Mouse (Mus musculus) CH12F3 (cell line): Measurements from ENCODE around the gene Otor.

Experiments
- in situ Hi-C: fragments of 300-500 bp; cut with MboI; formaldehyde crosslinking; loops from 2 replicates; pipeline ENCODE4 v1.14.3; 2020; ENCODE audit warnings: low sequenced_read_pairs

The Otor gene

DNA sequence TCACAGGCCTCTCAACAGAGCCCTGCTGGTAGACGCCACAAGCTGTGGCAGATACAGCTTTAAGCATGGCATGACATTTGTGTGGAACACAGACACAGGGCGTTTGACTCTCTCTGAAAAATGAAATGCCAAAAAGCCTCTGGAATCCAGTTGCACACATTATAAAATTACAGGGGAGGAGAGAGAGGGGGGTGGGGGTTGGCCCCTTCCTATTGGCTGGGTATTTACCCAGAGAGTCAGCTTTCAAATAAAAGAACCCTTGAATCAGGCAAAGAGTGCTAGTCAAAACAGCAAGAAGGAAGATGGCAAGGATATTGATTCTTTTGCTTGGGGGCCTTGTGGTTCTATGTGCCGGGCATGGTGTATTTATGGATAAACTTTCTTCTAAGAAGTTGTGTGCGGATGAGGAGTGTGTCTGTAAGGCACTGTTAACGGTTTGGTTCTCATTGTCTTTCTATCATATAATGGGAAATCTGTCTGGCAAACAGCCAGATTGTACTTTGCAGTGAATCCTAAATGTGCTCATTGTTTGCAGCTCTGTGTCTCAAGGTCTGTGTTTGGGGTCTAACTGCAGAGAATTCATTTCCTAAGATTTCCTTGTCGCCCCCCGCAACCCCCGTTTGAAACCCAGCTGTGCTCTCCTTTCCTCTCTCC, at the start of gene Otor:
TSS of gene Otor (plus strand) at position 276 of the 654 bp plus-strand sequence.
- in situ Hi-C loops = loop anchor here (25.0 kb wide), 1 partner anchor 216 kb away; no protein-coding TSS in a partner anchor

DNA sequence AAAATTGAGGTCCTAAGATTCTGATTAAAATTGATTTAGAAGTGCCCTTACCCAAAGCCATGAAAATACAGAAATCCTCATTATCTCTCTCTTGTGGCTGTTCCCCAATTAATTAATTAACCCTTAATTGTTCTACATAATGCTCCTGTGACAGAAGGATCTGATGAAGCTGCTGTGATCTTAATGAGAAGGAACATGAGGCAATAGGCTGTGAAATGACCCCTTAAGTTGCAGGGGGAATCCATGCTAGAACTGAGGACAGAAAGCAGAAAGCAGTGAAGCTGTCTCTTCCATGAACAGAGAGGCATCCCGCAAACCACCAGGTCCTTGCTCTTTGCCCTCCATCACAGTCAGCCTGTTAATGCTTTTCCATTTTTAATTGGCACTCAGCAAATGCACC, 47.0 kb upstream of the Otor start:
- in situ Hi-C loops = no loop called here

- in situ Hi-C loops = no loop called here
Measured at GRCm38 (mm10) chr2:143032378-143033255, 45.7 kb upstream of the Otor start.

DNA sequence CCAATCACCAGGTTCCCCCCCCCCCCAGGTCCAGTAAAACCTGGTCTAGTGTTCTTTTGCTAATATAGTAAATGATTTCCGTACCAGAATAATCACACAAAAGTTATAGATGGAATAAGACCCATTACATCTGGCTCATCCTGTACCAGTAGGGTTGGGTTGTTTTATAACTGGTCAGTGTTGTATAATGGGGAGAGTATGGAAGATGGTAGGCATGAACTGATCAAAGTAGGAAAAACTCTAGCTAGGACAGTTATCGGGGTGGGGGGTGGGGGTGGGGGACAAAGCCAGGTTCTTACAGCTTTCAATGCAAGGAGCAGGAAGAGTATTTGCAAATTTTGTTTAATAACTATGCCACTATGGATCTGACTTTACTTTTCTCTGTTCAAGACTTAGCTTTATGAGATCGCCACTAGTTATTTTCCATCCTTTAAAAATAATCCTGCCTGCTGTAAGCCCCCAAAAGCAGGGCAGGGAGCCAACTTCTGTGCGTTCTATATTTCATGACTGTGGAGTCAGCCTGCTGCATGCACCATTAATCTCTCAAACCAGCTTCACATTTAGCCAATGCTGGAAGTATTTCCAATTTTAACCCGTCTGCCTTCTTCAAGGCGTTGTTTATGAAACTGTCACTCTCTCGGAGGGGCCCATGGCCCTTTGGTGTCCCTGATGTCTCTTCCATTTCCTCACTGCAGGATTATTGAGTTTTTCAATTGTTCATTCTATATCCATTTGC, 43.8 kb upstream of the Otor start:
- in situ Hi-C loops = no loop called here

GRCm38 (mm10) chr2:143035086-143035593, 43.1 kb upstream of the Otor start:
- in situ Hi-C loops = no loop called here

- in situ Hi-C loops = no loop called here
Measured at GRCm38 (mm10) chr2:143041596-143041995, 36.7 kb upstream of the Otor start.

- in situ Hi-C loops = no loop called here
Measured at GRCm38 (mm10) chr2:143055251-143055650, 23.0 kb upstream of the Otor start.

- in situ Hi-C loops = no loop called here
Measured at GRCm38 (mm10) chr2:143056736-143057135, 21.5 kb upstream of the Otor start.

- in situ Hi-C loops = no loop called here
Measured at GRCm38 (mm10) chr2:143062432-143062811, 15.9 kb upstream of the Otor start.

- in situ Hi-C loops = no loop called here
Measured at GRCm38 (mm10) chr2:143062812-143063792, 15.2 kb upstream of the Otor start, which contains the start of gene Snrpb2. Snrpb2 (plus strand) TSS chr2:143063039.

- in situ Hi-C loops = no loop called here
Measured at GRCm38 (mm10) chr2:143065914-143066313, 12.4 kb upstream of the Otor start.

DNA sequence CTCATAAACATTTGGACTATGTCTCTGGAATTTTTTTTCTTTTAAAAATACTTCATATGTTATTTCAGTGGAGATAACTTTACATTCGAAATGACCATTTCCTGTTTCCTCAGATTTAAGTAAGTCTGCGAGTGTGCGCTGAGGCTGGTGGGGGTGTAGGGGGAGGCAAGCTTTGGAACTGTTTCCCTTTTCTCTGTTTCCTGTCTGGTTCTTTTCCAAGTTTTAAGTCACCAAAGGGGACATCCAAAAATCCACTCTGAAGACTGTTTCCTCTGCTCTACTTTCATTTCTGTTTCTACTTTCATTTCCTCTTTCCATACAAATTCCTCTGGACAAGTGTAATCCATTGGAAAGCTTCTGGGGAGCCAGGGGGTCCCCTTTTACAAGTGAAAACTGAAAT, 3.4 kb downstream of the Otor start:
- in situ Hi-C loops = loop anchor here (25.0 kb wide), 1 partner anchor 219 kb away; no protein-coding TSS in a partner anchor

GRCm38 (mm10) chr2:143084852-143085397, 6.7 kb downstream of the Otor start:
- in situ Hi-C loops = loop anchor here (25.0 kb wide), 1 partner anchor 223 kb away; no protein-coding TSS in a partner anchor

DNA sequence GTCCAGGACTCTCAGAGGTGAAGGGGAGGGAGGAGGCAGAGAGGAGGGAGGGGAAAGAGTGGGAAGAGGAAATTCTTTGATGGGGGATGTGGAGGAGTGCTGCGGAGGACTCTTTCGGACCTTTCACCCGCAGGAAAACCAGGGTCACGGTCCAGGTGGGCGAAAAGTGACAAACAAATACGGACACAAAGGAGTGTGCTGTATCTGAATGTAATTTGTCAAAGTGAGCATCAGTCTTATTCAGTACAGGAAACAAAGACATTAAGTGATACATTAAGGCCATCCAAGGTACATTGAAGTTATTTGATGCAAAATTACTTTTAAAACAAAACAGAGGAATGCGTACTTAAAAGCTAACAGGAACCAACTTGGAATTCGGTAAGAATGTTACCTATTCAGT, 11.6 kb downstream of the Otor start:
- in situ Hi-C loops = loop anchor here (25.0 kb wide), 1 partner anchor 228 kb away; no protein-coding TSS in a partner anchor

- in situ Hi-C loops = loop anchor here (25.0 kb wide), 1 partner anchor 231 kb away; no protein-coding TSS in a partner anchor
Measured at GRCm38 (mm10) chr2:143093726-143094125, 15.5 kb downstream of the Otor start.

DNA sequence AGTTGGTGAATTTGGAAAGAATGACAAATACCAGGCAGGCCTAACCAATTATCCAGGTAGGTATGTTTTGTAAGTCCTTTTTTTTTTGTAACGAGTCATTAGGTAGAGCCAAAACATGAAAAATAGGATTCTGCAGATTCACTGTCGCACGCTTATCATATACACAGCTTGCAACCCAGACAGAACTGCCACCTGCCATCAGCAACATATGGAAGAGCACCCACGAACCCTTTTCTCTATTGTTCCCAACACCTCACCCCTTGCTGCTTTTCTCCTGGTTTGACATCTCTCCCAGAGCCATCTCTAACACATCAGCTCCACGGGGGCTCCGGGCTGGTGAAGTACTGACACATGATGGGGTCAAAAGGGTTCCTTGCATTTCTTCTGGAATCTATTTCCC, 16.5 kb downstream of the Otor start:
- in situ Hi-C loops = loop anchor here (25.0 kb wide), 1 partner anchor 232 kb away; no protein-coding TSS in a partner anchor

DNA sequence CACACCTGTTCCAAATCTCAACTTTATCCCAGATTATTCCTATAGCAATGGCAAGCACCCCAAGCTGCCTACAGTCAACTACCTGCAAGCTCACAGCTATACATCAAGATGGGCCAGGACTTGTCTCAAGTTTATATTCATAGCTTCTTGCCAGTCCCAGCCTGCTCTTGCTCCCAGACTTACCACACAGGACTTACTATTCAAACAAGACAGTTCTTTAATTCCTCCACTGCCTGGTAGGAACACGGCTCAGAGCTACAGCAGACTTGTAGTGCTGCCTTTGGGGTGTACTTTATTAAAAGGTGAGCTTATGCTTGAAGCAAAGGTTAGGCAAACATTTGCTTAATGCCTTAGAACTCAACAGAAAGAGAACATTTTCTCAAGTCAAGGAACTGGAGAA, 18.9 kb downstream of the Otor start:
- in situ Hi-C loops = loop anchor here (25.0 kb wide), 1 partner anchor 235 kb away; no protein-coding TSS in a partner anchor

GRCm38 (mm10) chr2:143113859-143114258, 35.6 kb downstream of the Otor start:
- in situ Hi-C loops = no loop called here

DNA sequence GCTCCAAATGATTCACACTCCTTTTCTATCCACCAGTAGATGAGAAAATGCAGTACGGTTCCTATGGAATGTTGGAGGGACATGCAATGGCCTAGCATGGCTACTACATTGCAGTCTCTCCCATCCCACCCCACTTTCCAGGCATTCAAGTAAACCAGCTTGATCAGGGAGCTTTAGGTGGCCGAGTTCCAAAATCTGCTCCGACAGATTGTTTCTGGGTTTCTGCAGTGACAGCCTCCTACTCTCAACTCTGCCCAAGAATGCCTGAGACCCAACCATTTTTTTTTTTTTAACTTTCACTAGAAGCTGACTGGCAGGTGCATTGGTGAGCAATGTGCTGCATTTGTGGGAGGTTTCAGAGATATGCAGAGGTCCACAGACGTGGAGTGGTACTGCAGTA, 36.4 kb downstream of the Otor start:
- in situ Hi-C loops = no loop called here
